Mouse (Mus musculus) frontal cortex, postnatal 36 days (tissue): ENCODE measurements around the gene Mmp15.
A peak's percentile ranks its signal among the peaks of the same experiment; 100 is the strongest.

Experiments
- DNase-seq, 2 experiments: peaks; one replicate each; pipeline ENCODE4 v3.0.0; 2022; ENCODE audit warnings: low spot score in 2 of 2

Mmp15 gene

DNA sequence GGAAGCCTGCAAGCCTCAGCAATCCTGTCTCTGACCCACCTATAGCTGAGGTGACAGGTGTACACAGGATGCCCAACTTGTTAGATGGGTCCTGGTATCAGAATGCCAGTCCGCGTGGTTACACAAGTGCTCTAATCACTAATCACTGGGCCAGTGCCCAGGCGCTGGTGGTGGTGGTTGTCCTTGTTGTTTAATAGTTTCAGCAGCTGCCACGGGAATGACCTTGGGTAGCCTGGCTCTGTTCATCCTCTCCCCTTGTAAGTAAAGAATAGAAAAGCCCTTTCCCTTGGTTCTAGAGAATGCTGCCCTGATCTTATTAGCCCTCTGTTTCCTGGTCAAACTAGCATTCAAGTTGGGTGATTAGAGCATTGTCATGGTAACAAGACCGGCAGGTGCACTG, 10.3 kb upstream of the Mmp15 start:
- no peak for DNase-seq

DNA sequence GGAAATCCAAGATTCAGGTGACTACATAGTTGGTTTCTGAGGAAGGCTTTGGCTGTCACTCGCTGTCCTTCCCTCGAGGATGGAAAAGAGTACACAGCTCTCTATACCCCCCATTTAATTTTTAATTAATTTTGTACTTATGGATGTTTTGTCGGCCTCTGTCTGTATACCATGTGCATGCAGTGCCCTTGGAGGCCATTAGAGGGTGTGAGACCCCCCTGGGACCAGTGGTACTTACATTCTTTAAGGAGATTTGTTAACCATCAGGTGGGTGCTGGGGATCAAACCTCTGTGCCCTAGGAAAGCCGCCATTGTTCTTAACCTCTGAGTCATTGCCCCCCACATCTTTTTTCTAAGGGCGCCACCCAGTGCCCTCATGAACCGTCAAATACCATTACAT, 7.4 kb upstream of the Mmp15 start:
- DNase-seq: no peak

DNA sequence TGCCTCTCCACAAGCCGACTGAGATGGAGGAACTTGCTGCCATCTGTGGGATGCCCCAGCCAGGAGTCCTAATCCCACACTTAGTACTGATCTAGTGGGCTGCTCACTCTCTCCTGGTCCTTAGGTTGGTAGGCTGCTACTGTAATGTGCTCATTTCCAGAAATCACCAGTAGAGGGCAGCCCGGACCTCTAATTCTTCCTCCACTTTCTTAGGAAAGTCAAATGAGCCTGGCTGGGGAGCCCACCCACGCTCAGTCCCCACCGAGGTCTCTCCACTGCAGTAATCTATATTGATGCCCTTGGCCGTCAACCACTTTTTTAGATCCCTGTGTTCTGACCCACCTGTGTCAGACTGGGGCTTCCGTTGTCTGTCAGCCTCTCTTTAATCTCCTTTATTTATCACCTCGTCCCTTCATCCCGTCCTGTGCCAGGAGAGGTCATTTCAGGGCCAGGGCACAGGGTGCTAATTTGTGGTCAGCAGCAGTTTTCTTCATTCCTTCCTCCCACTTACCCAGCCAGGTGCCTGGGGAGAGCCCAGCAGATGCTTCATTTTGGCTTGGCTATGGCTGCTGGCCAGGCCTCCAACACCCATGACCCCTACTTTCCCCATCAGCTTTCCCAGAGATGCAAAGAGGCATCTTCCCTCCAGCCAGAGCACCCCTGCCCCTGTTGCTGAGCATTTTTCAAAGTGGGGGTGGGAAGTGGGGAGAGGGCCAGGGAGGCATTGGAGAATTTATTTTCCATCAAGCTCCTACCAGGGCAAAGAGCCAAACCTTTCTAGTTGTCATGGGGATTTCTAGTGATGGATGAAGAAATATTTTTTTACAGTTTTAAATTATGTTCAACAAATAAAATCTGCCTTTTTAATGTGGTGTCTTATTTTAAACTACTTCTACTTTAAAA, 5.2 kb upstream of the Mmp15 start:
- peak; percentile 75 to 87 for DNase-seq

DNA sequence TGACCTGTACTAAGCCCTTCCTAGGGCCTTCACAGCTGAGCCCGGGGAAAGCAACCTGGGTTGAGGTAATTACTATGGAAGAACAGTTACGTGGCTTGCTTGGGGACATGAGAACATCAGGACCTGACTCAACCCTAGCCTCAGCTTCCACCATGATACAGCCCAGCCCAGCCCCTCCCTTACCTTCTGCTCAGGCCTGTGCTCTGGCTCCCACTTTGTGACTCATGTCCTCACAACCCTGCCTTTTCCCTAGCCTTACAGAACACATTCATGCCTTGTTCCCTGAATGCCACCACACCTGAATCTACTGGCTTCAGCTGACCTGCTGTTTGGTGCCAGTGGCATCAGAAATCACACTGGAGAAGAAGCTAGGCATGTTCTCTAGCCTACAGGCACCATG, 3.7 kb upstream of the Mmp15 start:
- no peak for DNase-seq

DNA sequence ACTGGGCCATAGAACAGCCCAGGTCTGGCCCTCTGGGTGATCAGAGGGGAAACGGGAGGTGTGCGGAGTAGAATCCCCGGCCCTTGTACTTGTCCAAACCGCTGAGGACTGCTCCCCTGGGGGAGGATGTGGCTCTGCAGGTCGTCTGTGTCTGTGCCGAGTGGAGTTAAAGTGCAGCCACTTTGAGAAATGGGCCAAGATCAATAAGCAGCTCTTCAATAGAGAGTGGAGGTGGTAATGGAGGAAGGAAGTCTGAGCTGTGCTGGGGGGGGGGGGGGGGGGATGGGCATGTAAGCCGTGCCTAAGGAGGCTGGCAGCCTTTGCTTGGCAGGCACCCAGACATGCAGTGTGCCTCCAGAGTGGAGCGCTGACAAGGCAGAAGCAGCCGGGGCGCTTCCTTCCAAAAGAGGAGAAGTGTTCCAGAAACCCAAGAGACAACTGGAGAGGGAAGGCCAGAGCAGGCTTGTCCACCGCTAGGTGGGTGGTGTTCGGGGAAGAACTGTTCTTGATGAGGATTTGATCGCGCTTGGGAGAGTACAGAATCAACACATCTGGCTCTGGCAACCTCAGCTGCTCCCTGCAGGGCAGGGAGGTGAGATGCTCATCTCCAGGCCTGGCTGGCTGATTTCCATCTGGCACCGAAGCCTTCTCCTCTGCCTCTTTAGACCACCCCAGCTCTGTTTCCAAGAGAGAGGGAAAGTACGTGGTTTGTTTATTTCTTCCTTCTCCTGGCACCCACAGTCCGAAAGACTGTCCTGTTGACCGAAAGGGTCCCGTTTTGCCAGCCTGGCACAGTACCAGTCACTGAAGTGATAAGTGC, 3.0 kb upstream of the Mmp15 start:
- peak; percentile 72 to 85 for DNase-seq

DNA sequence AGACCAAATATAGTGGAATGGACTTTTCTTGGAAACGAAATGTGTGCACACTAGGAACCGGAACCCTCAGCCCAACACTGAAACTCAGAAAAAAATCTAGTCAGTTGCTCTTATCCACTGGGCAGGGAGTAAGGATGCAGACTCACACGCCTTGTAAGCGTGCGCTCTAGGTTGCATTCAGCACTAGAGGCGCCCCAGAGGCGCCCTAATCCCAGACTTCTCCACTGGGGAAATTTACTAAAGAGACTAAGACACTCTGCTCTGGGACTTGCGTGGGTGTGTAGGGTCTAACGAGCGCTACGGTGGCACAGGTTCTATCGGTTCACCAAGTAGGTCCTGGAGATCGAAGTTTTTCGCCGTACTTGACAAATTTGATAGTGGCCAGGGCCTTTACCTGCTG, 607 bp upstream of the Mmp15 start:
- peak in 1 of 2 experiments; percentile 34 for DNase-seq

DNA sequence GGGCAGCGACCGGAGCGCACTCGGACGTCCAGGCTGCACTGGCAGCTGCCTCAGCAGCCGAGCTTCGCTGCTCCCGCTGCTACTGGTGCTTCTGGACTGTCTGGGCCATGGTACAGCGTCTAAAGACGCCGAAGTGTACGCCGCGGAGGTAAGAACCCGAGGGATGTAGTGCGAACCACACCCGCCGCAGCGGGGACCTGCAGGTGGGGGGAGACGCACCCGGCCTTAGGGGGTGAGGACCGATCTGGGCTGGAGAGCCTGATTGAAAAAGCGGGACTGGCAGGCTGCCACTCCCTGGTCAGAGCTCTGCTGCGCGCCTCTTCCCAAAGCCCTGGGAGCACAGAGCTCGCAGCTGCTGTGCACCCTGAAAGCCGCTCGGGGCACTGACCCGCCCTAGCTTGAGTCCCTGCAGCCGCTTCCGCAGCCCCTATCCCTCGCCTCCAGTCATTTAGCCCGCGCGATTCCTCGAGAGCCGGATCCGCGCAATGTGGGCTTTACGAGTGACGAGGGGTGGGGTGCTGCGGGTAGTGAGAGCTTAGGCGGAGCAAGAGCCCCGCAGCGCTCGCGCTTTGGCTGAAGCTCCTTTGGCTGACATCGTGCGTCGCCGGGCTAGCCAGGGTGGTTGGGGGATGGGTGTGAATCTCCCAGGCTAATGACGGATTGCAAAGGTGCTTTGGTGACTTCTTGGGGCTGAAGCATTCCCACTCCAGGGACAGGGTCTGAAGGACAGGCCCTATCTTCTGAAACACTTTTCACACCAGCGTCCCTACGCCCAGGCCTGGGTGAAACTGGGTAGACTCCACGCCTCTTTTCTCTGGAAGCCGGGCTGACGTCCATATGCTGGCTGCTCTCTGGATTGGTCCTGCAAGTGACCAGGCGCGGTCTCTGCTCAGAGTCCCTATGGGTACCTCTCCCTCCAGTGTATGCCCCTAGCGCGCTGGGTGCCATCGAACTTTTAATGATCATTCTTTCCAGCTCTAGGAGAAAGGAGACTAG, 1.1 kb downstream of the Mmp15 start:
- peak; percentile 31 to 35 for DNase-seq

DNA sequence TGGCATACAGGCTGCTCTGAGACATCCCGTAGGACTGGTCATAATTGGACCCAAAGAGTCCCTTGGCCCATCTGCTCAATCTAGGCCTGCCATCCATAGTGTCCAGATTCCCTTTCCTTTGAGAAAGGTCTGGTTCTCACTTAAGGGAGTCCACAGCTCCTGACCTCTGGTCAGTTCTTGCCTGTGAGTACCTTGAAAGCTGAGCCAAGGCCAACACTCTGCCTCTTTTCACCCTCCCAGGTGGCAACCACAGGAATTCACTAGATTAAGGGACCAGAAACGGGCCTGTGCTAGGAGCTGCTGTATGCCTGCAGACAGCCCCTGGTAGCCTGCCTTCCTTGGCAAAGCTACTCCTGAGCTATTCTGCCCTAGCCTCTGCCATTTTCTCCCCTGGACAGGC, 2.5 kb downstream of the Mmp15 start:
- no peak for DNase-seq

DNA sequence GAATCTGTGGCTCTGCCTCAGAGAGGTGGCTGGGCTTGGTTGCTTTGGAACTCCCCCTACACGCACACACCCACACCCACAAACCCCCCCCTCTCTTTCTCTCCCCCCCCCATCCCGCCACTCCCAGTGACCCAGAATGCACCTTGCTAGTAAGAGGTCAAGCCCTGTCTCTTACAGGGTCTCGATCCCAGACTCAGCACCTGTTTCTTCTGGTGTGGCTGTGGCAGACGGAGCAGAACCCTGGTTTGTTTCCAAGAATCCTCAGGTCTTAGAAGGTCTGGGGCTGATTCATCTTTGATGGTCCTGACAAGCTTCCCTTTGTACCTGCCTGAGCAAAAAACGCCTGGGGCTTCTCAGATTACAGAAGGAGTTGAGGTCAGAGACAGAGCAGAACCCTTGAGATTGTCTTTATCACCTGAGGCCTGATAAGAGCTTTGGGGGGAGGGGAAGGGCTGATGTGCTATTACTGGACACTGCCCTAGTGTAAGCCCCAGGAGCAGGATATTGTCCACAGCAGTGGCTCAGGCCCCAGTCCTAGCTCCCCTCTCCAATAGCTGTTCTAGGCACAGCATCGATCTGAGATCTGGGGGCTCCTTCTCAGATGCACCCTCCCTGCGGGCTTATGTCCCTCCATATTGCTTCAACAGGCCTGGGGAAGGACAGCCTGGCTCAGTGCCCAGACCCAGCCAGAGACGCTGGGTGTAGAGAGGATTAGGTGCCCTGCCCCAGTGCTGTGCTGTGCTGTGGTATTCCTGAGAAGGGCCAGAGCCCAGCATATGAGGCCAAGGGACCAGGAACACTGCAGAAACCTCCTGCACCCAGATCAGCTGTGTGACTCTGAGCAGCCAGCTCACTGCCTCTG, 6.7 kb downstream of the Mmp15 start:
- no peak for DNase-seq

DNA sequence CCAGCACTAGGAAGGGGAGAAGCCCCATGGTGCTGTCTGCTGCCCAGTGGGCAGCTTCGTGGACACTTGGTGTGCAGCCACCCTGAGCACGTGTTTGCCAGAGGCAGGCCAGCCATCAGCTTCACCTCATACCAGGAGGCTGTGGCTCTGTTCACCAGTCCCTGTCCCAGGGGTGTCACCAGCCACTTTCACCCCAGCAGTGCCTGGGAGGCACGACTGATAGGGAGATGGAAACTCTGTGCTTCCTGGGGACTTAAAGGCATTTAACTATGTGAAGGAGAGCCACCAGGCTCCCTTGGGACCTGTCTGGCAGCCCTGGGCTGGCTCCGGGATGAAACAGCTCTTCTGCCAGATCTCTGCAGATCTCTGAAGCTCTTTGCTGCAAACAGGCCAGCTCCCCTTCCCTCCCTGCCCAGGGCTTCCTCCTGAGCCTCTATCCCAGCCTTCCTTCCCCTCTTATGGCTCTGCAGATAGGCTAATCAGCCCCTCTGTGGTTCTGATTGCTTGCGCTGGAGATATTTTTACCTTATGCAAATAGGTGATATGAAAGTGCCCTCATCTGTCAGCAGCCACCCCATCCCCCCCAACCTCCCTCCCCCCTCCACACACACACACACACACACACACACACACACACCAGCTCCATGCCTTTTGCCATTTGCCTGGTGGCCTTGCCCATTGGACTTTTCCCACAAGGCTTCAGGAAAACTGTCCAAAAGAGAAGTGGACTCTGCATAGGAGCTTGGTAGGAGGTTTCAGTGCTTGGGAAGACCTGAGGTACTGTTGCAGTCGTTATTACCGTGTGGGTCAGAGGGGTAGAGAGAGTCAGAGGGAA, 8.3 kb downstream of the Mmp15 start:
- DNase-seq: no peak

DNA sequence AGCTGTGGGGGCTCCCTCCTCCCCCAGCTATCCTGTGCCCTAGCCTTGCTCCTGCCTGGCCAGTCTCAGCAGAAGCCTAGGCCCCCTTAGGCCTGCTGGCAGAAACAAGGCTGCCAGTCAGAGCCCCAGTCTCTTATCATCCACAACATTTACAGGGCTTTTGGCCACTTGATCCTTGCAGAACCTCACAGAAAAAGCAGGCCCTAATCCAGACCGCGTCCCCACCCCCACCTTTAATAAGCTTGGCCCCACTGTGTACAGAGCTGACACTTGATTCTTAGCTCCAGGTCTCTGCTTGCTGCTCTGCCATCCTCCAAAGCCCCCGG, 8.9 kb downstream of the Mmp15 start:
- no peak for DNase-seq

DNA sequence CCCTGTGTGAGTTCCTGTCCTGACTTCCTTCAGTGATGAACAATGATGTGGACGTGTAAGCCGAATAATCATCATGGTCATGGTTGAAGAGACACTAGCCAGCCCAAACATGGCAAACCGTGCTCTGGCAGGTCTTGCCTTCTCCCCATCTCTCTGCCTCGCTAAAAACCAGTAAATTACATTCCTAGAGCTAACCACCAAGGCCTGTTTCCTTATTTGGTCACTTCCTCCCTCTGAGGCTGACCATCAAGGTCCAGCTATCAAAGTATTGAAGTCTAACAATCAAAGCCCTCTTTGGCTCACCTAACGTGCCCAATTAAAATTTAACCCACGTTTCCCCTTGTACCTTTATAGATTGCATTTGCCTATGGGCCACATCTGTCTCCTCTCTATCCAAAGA, 10.2 kb downstream of the Mmp15 start:
- no peak for DNase-seq

DNA sequence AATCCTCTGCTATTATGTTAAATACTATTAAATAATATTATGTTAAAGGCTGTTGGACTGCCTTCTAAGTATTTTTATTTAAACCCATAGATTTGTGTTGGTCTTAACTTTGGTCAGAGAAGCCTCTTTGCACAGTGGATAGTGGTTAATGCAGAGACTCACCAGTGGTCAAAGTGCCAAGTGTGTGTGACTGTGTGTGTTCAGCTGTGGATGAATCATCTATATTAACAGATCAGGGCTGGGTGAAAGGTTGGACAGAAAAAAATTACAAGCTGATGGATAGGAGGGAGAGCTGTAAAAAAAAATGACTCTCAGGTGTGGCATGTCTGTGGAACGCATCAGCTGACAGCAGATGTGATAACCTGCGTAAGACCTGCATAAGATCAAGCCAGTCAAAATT, 11.8 kb downstream of the Mmp15 start:
- DNase-seq: no peak

DNA sequence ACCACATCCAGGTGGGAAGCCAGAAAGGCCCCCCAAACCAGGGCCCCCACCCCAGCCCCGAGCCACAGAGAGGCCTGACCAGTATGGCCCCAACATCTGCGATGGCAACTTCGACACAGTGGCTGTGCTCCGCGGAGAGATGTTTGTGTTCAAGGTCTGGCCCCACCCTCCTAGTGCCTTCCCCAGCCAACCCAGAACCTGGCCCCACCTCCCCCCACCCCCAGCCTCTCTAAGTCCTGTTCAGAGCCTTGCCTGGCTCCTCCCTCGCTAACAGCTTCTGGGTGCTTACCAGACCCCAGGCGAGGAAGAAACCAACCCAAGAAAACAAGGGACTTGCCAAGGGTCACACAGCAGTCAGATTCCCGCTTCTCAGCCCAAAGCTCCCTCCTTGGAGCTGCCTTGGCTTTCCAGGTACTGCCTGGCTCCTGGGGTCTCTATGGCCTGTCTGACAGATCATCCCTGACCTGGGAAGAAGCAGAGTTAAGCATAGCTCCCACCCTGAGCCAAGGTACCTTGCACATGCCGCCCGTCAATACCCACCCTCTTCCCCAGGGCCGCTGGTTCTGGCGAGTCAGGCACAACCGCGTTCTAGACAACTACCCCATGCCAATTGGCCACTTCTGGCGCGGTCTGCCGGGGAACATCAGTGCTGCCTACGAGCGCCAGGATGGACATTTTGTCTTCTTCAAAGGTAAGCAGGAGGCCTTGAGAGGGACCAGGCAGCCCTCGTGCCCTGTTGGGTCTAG, 17.7 kb downstream of the Mmp15 start:
- no peak for DNase-seq

DNA sequence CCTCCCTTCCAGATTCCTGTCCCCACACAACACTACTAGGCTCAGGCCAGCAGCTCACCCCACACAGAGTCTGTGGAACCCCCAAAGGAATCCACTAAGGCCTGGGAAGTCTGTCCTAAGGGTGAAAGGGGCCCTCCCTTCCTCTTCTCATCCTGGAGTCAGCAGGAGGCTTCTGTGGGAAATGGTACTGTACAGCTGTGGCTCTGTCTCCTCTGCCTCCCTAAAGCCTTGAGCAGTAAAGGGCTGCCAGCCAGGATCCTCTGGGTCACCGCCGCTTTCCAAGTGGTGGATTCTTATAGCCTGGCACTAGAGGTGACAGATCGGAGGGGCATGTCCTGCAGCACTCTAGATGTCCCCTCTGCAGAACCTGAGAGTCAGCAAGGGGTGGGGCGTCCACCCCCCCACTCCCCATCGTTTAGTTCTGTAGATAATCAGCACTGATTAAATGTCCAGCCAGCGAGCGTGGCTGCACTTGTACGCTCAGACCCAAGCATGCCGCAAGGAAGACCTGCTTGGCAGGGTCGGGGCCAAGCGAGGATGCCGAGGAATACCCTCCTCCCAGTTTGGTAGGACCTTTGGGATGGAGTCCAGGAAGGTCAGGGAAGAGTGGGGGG, 21.4 kb downstream of the Mmp15 start:
- no peak for DNase-seq

DNA sequence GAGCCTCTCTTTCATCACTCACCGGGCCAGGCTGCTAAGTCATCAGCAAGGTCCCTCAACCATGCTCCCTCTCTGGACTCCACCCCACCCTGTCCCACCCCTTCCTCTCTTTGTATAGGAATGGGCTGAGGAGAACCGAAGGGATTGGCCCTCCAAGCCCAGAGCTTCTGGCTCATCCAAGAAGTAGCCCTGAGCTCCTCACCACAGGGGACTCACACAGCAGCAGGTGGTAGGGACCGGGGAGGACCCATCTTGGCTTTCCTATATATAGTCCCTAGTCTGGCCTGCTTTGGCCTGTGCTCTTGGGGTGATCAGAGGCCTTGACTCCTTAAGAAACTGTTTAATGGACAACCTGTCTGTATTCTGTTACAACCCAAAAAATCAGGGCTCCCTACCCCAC, 22.4 kb downstream of the Mmp15 start:
- no peak for DNase-seq

DNA sequence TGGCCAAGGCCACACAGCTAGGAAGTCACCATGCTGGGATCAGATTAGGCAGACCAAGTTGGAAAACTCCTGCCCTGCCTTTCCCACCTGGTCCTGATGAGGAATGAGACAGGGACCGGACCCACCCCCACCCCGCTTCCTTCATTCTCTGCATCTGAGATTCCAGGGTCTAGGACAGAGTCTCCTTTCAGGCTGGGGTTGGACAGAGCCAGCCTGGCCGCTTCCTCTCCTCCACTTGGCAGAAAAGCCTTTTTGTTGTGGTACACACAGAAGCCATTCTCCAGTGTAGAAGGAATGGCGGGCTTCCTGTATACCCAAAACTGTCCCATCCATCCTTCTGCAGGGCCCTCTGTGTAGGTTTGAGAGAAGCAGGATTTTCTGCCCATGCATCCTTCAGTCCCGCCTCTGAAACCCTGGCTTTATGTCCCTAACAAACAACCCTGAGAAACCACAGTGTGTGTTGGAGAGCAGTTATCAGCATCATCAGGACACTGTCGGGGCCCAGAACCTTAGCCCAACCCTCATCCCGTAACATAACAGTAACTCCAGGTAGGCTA, 23.4 kb downstream of the Mmp15 start:
- DNase-seq: no peak

DNA sequence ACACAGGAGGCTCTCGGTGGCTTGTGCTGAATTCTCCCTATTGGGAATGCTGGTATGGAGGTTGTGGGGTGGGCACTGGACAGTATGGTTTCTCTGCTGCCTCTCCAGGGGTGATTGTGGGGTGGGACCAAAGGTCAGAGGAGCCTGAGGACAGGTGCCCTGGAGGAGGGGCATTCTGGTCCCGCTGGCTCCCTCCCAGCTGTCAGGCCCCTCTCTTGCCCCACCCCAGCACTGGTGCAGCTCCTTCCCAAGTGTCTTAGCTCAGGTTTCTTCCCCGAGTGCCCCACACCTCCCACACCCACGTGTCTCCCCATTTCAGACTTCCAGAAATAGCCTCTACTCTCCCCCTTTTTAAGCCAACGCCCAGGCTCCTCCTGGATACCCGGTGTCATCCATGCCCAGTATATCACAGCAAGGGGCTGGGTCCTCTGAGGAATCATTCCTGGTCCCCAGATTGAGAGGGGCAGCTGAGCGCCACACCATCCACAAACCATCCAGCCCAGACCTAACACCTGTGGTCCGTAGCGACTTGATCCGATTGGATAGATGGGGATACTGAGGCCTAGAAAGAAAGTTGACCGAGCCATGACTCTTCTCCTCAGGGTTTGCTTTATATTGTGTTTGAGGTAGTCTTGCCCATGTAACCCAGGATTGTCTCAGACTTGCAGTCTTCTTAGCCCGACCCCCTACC, 24.4 kb downstream of the Mmp15 start:
- no peak for DNase-seq
